Mouse (Mus musculus) heart, postnatal 25 days (tissue): ENCODE results near the gene Prpf18. TPM values are rescaled to one million over a fixed set of nuclear protein-coding genes. Genes with fewer than 3 reads are reported as not detected.

Source experiments
- DNase-seq: peaks from one replicate; pipeline ENCODE4 v3.0.0; 2022; ENCODE audit warnings: low spot score
- intact Hi-C: fragments of 180-260 bp; cut with DNase I; formaldehyde crosslinking; loops from one replicate; pipeline ENCODE4 v1.15.1; 2025
- total RNA-seq, 2 experiments: library from RNA; stranded (reverse); gene quantifications; 2 replicates each; pipeline ENCODE4 v1.2.3; 2021

Prpf18 gene
- total RNA-seq, 2 experiments from 2014 or later, result 33.3 to 38.3 TPM

DNA sequence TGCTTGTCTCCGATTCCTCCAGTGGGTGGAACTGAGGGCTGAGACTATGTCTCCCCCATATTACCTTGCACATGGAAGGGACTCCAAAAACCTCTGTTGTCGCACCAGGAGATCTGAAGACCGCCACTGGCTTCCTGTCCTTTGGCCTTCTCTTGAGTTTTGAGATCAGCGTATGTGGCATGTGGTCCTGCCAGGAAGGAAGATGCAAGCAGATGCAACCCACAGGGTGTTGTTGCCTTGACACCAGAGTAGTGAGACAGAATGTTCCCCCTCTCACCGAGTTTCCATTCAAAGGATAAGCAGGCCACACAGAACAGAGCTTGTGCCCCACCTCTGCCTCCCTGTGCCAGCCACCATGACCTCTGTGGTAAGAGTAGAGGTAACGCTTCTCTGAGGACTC is 71.2 kb downstream of the Prpf18 start:
- intact Hi-C loops, result no loop called here
- no peak for DNase-seq

- intact Hi-C loops, result no loop called here
- no peak for DNase-seq
These were observed 72.4 kb downstream of the Prpf18 start for GRCm38 (mm10) chr2:4579357-4580068.

DNA sequence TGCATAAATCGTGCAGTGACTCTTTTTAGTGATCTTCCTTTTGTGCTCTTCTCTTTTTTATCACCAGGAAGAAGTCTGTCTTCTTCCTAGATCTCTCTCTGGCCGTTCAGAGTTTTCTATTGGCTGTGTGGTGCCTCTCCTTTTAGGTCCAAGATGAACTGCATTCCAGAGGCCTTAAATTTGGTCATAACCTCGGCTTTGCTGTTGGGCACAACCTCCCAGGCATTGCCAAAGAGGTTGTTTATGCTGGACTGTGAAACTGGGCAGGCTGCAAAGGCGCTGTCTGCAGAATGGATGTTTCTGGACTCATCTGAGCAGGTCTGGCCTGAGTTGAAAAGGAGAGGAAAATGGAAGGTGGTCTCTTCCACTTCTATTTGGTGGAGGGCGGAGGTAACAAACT is 73.6 kb downstream of the Prpf18 start:
- DNase-seq, result no peak
- intact Hi-C loops, result no loop called here

DNA sequence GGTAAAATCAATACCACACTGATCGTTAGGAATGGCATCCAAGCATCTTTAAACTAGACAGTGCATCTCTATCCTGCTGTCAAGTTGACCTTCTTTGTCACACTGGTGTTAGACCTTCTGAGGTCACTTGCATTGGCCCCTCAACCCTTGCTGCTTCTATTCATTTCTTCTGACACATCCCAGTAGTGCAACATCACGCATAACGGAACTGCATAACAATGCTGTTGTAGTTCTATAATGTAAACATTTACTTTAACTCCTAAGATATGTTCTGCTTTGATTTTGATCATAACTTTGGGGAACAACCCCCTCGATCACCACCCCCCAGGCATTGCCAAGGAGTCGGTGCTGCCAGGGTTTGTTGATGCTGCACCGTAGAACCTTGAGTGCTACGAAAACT is 75.9 kb downstream of the Prpf18 start:
- no peak for DNase-seq
- intact Hi-C loops, result no loop called here

- intact Hi-C loops, result no loop called here
- no peak for DNase-seq
These were observed 76.8 kb downstream of the Prpf18 start for GRCm38 (mm10) chr2:4575163-4575562.

- intact Hi-C loops, result no loop called here
- no peak for DNase-seq
These were observed 77.7 kb downstream of the Prpf18 start for GRCm38 (mm10) chr2:4574251-4574650.

DNA sequence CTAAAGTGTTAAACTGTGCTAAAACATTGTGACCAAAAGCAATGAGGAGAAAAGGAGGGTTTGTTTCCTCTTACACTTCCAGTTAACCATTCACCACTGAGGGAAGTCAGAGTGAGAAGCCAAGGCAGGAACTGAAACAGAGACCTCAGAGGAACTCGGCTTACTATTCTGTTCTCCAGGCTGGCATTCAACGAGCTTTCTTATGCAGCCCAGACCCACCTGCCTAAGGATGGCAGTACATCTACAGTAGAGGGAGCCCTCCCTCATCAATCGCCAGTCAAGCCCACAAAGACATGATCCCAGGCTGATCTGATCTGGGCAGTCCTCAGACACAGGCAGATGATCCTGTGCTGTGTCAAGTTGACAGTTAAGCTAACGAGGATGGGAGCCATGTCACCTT is 78.5 kb downstream of the Prpf18 start:
- no peak for DNase-seq
- intact Hi-C loops, result no loop called here

- DNase-seq, result no peak
- intact Hi-C loops, result no loop called here
These were observed 79.2 kb downstream of the Prpf18 start for GRCm38 (mm10) chr2:4572498-4573263.

Other genes with a start within 250 kb of the Prpf18 start
- 1 to 10 TPM; 5.4 to 5.6 TPM for gene Bend7, start 65.7 kb upstream of the Prpf18 start, total RNA-seq
- 10 to 100 TPM; 14.0 to 16.8 TPM for gene Sephs1, start 229.5 kb upstream of the Prpf18 start, total RNA-seq